ENCODE assay signal across 8 mouse cellular contexts in genomic region chr11:30024261-30025071, GRCm38 (mm10). TPM values are rescaled to one million over a fixed set of nuclear protein-coding genes. Genes with fewer than 3 reads are reported as not detected.
DNase-seq lines count a peak whose midpoint lies in the region; ATAC-seq and TF ChIP-seq lines count a peak whose summit lies in the region.

No protein-coding gene starts in this region.

- H3K9me3 ChIP-seq in intestine, postnatal 0 days (ENCODE audit: control insufficient read depth): no peaks in the 10 kb centered on the region
- no peaks in the 10 kb centered on the region for H3K9me3 ChIP-seq in limb, embryonic 10.5 days (replicated peaks)

- H3K4me3 ChIP-seq in intestine, postnatal 0 days (ENCODE audit: low read depth, low read length): peak overlapping the region; percentile 62
- H3K4me3 ChIP-seq in limb, embryonic 10.5 days: peak overlapping the region; percentile 67

- no peak overlapping the region for H3K27ac ChIP-seq in intestine, postnatal 0 days (ENCODE audit: low read depth, low read length)
- H3K27ac ChIP-seq in limb, embryonic 10.5 days: no peak overlapping the region

- DNase-seq in layer of hippocampus, adult 11-12 months (ENCODE audit: low spot score): peak; percentile 44
- DNase-seq in layer of hippocampus, adult 9-10 months (ENCODE audit: low spot score): no peak
- peak; percentile 56 for DNase-seq in embryo, embryonic 11 days
- DNase-seq in limb, embryonic 10.5 days (ENCODE audit: low spot score): peak; percentile 68
- DNase-seq in splenic B cell, adult 2 months (ENCODE audit: low read depth, low spot score): peak; percentile 2

- 0 out of 2 replicates have a peak, but pooled peaks cover 5% of the 10 kb centered on the region for H3K4me1 ChIP-seq in intestine, postnatal 0 days (replicated peaks; ENCODE audit: control insufficient read depth, insufficient read depth, low read length)
- peaks cover 12% of the 10 kb centered on the region for H3K4me1 ChIP-seq in limb, embryonic 10.5 days

- no peak for TF ChIP-seq CTCF in intestine, postnatal 0 days (IDR thresholded peaks at IDR 0.05; ENCODE audit: low read depth)

- ATAC-seq in granulocyte monocyte progenitor cell, adult 5-6 weeks (replicated peaks; ENCODE audit: poor library complexity, severe bottlenecking): peak; percentile 18
- ATAC-seq in intestine, postnatal 0 days: no peak
- ATAC-seq in megakaryocyte-erythroid progenitor cell, adult 5-6 weeks (replicated peaks; ENCODE audit: low FRiP score, low TSS enrichment, poor library complexity, severe bottlenecking): peak; percentile 11; the same call in 1 of the 2 replicates

- no peaks in the 10 kb centered on the region for H3K36me3 ChIP-seq in intestine, postnatal 0 days (ENCODE audit: control insufficient read depth, insufficient read depth)
- H3K36me3 ChIP-seq in limb, embryonic 10.5 days: no peaks in the 10 kb centered on the region
- no peaks in the 10 kb centered on the region for H3K36me3 ChIP-seq in splenic B cell, adult 2 months (ENCODE audit: control insufficient read depth, insufficient read depth, low read length, poor library complexity, severe bottlenecking)

- 1% methylated on average over 57 of the region's 57 CpGs for WGBS in intestine, postnatal 0 days
- under 1% methylated on average over 57 of the region's 57 CpGs for WGBS in limb, embryonic 10.5 days

- H3K9ac ChIP-seq in intestine, postnatal 0 days (ENCODE audit: low read depth, low read length): no peak overlapping the region

- H3K4me2 ChIP-seq in intestine, postnatal 0 days (replicated peaks; ENCODE audit: low read depth): peak overlapping the region; percentile 94

- H3K27me3 ChIP-seq in intestine, postnatal 0 days (replicated peaks; ENCODE audit: control insufficient read depth, insufficient read depth, low read length): peaks cover 26% of the 10 kb centered on the region
- H3K27me3 ChIP-seq in limb, embryonic 10.5 days (ENCODE audit: low read depth, poor library complexity, severe bottlenecking): peaks cover 36% of the 10 kb centered on the region
- no peaks in the 10 kb centered on the region; the same call in 1 of the 2 replicates for H3K27me3 ChIP-seq in splenic B cell, adult 2 months (ENCODE audit: control insufficient read depth, insufficient read depth, low read length, poor library complexity, severe bottlenecking)

RNA-seq across cellular contexts. Expression of gene Eml6, which starts 1.4 kb away (rescaled TPM):
- total RNA-seq in granulocyte monocyte progenitor cell, adult 5-6 weeks (2014; fragmentation: Nextera tagmentation): 2.6 and 6.8 TPM in 2 replicates
- total RNA-seq in granulocyte monocyte progenitor cell, adult 5-6 weeks (2017): 1.2 and 1.4 TPM in 2 replicates
- polyA plus RNA-seq in intestine, postnatal 0 days (2015; fragmentation: Nextera tagmentation; extraction: Ambion mirVana): 0.46 and 0.48 TPM in 2 replicates
- polyA plus RNA-seq in limb, embryonic 10.5 days (2016; fragmentation: Nextera tagmentation; extraction: Ambion mirVana): 0.21 and 0.50 TPM in 2 replicates
- 0.09 and 2.8 TPM in 2 replicates for total RNA-seq in megakaryocyte-erythroid progenitor cell, adult 5-6 weeks (2014; fragmentation: Nextera tagmentation)
- 1.6 and 1.8 TPM in 2 replicates for total RNA-seq in megakaryocyte-erythroid progenitor cell, adult 5-6 weeks (2017)
